Mouse (Mus musculus) urinary bladder, postnatal 25 days (tissue): ENCODE data around the gene Lrp8.

Experiments
- DNase-seq: peaks from one replicate; pipeline ENCODE4 v3.0.0; 2022; ENCODE audit warnings: low spot score

The Lrp8 gene

DNA sequence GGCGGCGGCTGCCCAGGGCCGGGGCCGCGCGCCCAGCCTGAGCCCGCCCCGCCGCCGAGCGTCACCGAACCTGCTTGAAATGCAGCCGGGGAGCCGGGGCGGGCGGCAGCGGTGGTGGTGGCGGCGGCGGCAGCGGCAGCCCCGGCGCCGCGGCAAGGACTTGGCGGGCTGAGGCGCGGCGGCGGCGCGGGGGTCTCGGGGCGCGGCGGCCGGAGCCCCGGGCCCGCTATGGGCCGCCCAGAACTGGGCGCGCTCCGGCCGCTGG, at the start of gene Lrp8:
TSS of gene Lrp8 (plus strand) at position 77 of the 265 bp plus-strand sequence.
- no peak for DNase-seq

DNA sequence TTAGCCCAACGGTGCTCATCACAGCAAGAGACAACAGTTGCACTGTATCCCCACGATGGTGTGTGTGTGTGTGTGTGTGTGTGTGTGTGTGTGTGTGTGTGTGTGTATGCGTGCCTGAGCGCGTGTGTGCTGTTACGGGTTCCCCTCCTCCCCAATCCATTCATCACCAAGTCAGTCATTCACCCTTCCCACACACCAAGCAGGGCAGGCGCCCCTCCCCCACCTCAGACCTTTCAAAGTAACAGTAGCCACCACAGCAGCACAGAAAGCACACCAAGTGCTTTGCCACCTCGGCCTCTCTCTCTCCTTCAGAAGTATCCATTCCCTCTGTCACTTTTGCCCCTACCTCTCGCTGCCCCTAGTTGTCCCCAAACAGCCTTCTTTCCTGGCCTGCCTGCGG, 45.8 kb upstream of the Lrp8 start:
- no peak for DNase-seq

DNA sequence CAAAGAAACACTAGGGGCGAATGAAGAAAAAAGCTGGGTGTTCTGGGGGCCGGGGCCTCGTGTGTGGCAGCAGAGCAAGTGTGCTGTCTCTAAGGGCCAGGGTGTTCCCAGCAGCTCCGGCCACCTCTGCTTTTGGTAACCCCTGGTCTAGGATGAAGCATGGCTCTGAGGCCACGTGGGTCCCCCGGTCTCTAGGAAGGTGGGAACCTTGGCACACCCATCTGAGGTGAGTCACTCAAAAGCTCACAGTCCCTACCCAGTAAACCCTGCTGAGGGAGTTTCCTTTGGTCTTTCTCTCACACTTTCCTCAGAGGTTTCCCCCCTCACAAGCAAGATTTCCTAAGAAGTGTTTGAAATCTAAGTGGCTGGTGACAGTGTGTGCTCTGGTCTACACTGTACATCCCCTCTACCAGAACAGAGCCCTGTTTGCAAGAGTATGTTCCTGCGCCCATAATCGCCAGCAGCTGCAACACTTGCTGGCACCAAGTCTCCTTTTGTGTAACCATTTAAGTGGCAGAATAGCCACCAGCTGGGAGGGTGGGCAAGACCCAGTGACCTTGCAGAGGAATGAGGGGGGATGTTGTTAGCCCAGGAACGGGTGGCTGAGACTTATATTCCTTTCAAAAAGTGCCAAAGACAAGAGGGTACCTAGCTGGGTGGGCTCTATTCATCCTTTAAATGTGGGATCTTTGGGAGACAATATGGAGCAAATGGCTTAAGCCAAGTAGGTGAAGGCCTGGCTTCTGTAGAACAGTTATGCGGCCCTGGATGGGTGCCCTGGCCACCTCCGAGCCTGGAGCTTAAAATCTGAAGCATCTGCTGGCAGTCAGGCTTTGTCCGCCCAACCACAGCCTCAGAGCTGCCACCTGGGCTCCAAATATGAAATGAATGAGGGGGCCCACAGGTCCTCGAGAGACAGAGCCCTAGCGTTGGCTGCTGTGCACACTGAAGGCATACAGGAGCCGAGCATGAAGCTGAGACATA, 44.3 kb upstream of the Lrp8 start:
- DNase-seq, result no peak

DNA sequence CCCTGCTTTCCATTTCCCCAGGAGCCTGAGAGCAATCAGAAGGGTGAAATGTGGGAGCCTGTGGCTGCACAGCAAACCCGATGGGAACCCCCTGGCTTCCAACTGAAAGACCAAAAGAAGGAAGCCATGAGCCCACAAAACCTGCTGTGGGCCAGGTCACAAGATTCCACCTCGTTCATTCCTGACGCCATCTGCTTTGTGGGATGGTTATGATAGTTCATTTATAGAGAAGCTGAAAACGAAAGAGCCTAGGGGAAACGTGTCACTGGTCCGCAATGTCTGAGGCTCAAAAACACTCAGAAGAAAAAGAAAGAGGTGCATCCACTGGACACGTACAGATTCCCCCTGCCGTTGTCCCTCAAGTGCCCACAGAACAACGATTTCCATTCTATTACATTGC, 43.1 kb upstream of the Lrp8 start:
- DNase-seq, result no peak

DNA sequence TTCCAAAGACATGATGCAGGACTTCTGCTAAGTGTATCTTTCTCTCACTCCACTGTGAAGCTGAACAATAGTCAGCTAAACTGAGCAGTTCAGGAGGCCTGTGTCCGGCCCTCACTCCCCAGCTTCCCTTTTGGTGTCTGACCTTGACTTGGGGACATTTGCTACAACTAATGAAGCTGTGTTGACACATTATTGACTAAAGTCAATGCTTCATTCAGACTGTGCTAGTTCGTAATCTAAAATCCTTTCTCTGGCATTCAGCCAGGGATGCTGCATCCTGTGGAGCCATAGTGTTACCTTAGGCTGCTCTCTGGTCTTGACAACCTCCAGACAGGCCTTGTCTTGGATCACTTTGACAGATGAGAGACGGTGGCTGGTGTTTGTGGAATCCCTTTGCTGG, 39.1 kb upstream of the Lrp8 start:
- no peak for DNase-seq

DNA sequence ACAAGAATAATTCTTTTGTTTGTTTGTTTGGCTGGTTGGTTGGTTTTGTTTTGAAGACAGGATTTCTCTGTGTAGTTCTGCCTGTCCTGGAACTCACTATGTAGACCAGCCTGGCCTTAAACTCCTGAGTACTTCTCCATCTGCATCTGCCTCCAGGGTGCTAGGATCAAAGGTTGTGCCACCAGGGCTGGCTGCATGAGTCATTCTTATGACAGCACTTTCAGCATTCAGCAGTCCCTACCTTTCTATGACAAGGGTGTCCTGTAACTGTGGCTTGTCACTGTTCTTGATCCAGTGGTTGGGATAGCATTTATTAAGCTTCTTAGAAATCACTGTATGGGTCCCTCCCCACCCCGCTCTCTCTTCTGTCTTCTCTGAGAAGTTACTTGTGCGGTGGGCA, 38.5 kb upstream of the Lrp8 start:
- no peak for DNase-seq

DNA sequence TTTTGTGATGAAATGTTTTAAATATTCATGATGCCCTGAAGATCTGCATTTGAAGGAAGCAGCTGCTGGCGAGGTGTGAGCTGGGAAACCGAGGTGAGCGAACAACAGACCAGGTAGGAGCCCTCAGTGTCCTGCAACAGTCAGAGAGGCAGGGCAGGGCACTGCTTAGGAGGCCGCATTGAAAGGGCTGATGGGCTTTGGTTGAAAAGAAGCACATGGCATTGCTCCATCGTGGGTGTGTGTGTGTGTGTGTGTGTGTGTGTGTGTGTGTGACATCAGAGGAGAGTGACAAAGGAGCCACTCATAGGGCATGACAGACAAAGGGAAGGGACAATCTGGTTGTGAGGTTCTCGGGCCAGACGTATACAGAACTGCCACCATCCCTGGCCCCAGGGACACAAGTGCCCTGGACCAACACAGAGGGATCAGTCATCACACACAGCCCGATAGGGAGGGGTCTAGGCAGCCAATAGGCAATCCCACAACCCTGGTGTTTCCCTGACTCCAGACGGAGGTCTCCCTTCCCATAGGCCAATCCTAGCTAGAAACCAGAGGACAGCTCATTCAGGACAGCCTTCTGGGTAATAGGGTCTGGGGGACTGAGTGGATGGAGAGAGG, 36.8 kb upstream of the Lrp8 start:
- no peak for DNase-seq

DNA sequence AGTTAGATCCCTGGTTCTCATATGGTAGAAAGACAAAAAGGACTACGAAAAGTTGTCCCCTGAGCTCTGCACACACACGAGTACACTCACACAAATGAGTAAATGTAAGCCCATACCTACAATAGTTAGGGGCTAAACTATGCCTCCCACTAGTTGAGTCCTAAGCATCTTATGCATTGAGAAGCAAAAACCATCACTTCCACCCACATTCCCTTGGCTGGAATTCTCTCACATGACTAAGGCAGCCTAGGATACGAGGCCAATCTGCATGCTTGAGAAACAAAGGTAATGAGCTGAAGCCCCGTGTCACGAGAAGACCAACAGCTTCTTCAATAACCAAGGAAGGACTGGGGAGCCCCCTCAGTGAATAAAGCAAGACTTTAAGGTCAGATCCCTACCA, 35.9 kb upstream of the Lrp8 start:
- DNase-seq, result no peak

DNA sequence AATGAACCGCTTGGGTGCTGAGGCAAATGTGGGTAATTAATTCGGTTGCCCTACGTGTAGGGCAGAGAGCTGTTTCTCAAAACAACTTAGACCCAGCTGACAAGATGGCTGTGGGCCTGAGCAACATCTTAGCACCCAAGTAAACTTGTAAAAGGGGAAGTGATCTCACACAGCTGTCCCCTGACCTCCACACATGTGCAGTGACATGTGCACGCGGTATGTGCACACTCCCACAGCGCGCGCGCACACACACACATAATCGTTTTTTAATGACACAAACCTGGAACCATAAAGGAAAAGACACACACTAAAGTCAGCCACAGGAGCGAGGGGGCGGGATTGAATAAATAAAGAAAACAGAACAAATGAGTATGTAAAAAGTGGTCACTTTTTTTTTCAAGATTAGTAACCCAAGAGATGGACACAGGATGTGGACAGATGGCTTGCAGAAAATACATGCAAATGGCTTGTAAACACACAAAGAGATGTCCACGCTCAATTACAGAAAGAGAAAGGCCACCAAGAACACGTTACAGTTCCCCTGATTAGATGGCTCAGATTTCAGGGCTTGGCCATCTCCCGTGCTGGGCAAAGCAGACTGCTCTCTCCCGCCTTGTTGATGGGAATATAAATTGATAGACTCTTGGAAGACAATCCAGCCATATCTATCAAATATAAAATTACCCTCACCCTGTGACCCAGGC, 29.8 kb upstream of the Lrp8 start:
- no peak for DNase-seq

DNA sequence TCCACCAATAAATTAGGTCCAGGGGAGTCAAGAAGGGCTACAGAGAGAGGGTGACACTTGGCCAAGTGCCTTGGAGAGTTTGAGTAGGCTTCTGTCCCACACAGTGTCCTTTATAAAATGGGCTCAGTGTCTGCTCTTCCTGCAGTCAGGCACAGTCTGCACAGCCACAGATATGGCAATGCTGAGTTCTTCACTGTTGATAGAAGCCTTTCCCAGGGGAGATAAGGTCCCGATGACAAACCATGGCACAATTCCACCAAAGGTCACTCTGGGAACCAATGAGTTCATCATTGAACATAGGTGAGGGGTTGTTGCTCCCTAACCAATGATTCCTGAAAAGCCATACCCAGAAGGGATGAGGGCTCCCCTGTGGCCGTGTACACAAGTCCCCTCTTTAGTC, 27.2 kb upstream of the Lrp8 start:
- no peak for DNase-seq

DNA sequence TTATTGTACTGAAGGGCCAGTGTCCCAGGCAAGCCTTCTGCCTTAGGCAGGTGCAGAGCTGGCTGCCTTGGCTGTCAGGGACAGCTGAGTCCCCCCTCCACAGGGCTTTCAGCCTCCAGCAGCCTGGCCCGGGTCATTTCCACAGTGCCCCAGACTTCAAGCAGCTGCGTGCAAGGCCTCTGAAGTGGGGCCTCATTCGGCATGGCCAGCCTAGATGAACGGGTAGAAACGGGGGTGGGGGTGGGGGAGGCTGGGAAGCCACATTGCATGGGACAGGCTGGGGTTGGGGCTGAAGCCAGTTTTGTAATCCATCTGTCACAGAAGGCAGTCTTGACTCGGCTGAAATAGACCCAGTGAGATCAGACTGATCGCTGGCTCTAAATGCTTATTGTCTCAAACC, 26.4 kb upstream of the Lrp8 start:
- no peak for DNase-seq

DNA sequence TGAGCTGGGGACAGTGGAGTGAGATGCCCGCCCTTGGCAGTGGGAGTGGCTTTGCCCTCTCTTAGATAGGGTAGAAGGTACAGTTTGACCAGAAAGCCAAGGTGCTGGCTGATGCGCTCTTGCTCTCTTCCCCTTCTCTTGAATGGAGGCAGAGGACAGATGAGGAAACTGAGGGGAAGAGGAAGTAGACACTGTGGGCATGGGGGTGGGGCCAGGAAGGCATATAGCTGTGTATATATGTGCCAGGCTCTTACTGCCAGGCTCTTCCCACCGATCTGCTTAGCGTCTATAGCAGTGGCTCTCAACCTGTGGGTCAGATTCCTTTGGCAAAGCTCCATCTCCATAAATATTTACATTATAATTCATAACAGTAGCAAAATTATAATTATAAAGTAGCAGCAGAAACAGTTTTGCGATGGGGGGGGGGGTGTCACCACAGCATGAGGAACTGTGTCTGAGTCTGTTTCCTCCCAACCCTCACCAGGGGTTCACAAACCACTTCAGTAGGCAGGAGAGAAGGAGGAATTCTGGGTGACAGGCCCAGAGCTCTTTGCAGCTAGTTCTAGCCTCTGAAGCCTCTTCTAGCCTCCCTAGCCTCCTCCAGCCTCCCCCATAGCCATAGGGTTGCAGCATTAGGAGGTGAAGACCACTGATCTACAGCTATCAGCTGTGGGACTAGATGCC, 24.9 kb upstream of the Lrp8 start:
- DNase-seq, result no peak

DNA sequence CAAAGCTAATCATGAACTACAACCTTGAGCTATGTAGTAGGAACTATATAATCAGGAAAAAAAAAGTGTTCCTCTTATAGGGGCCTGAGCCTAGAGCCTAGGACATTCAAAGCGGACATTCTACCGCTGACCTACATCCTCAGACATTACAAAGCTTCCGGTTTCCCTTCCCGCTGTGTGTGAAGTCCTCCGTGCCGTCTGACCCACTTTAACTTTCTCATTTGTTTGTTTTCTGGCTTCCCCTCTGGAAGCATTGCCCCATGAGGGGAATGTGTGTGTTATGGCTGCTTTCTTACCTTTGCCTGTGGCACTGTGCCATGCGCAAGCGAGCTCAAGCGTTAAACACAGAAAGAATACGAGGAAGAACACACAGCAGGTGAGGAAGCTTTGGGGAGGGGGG, 18.5 kb upstream of the Lrp8 start:
- no peak for DNase-seq

DNA sequence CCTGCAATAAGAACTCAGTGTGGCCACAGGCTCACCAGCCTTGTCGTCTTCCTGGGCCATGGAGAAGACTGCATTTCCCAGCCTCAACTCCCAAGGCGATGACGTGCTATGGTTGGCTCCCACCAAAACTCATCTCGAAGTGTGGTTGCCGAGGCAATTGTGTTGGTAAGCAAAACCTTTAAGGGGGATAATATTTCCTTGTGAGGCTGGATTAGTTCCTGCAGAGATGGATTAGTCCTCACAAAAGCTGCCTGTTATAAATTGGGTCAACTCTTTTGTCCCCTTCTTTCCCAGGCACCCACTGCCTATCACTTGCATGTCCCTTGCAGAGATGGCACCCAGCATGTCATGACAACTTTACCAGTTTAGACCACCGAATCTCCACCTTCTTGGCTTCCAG, 13.2 kb upstream of the Lrp8 start:
- DNase-seq, result no peak

DNA sequence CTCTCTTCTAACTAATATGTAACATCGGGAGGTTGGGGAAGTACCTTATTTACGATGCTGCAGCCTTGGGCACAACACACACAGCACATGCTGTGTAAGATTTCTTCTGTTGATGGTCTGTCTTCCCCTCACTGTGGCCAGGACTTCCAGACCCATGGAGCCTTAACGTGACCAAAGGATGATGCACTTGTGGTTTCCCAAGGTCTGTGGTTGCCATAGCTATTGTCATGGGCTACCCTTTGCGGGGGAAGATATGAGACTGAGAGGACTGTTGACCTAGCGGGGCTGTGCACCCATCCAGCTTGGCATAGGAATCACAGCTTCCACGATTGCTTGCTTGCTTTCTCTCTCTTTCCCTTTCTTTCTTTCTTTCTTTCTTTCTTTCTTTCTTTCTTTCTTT, 1.3 kb upstream of the Lrp8 start:
- no peak for DNase-seq

DNA sequence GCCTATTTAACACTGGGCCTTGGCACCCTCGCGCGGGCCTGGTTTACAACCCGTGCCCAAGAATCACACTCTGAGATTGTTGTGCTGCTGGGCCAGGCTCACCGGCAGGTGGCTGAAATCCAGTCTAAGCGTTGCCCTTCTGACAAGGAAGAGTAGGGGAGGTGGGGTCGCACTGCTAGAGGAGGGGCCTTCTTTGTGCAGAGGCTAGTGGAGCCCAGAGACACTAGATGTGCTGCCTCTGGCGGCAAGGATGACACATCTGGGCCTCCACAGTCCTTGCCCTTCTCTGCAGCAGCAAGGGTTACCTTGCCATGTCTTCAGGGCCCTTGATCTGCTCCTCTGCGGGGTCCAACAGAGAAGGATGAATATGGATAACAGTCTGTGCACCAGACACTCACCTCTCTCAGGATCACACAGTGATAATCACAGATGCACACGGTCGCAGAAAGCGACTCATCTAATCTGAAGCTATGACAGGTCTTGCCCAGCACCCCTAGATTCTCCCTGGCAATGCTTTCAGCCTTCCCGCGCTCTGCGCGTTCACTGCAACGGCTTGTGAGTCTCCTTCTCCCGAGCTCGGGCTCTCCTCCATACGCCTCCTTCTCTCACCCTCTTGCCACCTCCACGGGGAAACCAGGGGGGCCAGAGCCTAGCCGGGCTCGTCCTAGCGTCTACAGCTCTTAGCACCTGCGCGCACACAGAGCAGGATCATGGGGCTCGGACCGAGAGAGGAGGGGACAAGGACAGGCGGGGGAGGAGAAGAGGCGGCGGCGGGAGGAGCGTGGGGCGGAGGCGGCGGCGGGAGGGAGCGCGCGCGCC, 486 bp upstream of the Lrp8 start:
- DNase-seq, result peak; percentile 69

DNA sequence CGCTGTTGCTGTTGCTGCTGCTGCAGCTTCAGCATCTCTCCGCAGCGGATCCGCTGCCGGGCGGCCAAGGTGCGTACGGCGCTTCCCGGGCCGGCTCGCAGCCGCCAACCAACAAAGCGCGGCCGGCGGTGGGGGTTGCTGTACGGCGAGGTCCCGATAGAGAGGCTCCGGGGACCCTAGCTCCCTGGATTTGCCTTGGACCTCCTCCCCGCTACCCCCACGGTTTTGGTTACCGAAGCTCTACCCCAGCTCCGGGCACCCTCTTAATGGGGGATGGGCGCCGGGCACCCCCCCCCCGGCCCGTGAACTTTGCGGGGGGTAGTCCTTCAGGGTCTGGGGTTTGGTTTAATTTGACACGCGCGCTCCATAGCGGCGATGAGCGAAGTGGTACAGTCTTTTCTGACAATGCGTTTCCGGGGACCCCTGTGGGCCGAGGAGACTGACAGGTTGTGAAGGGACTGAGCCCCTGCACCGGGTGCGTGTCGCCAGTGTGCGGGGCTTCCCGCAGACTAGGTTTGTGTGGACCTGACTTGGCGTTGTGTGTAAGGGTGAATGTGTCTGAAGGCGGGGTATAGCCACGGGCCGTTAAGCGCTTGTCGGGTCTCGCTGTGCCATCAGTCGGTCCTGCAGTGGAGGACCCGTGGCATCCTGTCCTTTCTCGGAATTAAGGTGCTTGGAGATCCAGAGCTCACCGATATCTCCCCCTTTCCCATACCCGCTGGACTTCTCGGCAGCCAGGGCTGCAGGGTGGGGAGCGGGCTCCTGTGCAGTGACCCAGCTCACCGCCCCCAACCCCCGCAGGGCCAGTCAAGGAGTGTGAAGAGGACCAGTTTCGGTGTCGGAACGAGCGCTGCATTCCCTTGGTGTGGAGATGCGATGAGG, 630 bp downstream of the Lrp8 start:
- DNase-seq, result peak; percentile 22

DNA sequence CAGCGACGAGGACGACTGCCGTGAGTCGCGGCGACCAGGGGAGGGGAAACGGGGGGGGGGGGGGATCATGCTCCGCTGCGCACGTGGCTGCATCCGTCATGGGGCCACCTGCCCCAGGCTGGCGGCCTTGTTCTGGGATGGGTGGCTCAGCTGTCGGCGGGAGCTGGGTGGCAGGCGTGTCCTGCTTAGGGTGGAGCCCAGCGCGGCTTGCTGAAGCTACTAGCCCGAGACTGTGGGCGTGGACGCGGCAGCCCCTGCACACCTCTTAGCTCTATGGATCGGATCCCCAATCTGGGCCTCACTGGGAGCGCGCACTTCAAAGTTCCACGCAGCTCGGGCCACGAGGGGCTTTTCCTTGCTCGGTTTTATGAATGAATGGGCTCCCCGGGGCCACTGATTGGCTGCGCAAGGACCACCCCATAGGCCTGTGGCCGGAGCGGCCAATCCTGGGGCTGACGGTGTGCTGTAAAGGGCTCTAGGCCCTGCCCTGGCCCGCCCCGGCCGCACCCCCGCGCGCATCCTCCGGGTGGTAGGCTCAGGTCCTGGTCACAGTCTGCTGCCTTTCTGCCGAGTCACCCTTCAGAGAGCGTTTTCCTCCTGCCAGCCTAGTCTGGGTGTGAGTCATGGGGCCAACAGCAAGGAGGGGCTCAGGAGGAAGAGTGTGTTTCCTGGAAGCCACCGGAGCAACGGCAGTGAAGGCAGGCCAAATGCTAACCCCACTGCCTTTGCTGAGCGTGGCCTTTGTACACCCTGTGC, 1.5 kb downstream of the Lrp8 start:
- peak; percentile 75 for DNase-seq

DNA sequence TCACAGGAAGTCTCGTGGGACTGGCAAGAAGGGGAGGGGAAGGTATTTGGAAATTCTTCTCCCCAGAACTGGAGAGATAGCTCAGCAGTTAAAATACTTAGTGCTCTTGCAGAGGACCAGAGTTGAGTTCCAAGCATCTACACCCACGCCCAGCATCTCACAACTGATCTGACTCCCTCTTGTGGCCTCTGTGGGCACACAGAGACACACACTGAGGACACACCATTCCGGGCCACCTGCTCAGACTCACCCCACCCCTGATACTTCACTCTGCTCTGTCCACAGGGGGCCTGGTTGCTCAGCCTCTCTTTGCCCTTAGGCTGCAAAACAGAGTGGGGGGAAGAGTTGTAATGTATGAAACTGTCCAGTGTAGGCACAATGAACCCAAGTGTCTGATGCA, 3.4 kb downstream of the Lrp8 start:
- no peak for DNase-seq

DNA sequence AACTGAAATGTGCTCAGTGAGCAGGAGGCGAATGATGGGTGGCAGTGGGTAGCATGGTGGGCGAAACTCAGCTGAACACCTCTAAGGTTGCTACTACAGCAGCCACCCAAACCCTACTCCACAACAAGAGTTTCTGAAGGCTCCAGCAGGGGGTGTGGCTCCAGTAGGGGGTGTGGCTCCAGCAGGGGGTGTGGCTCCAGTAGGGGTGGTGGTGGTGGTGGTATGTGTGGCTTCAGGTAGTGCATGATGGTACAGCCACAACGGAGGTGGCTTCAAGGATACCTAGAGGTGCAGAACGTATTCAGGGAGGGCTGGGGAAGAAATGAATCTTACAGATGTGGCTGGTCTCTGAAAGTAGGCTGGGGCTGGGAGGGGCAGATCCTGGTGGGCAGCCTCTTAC, 5.7 kb downstream of the Lrp8 start:
- no peak for DNase-seq
